Mouse (Mus musculus): Measurements from ENCODE around the gene Prex1. TPM values are rescaled to one million over a fixed set of nuclear protein-coding genes. Genes with fewer than 3 reads are reported as not detected.

Prex1 gene
- 99.4 to 124 TPM (median 112 TPM) in 4 replicates for total RNA-seq (2023; ENCODE audit: inconsistent age)

GRCm38 (mm10) chr2:166713690-166714426 lies at the start of gene Prex1:
Gene Prex1, minus strand, starts transcription at chr2:166713832.

Other genes starting within 250 kb of the Prex1 start
- gene Trp53rkb, start 78.7 kb upstream of the Prex1 start, total RNA-seq (2023; ENCODE audit: inconsistent age) = 8.7 to 15.4 TPM (median 12.1 TPM) in 4 replicates
- gene Arfgef2, start 91.8 kb upstream of the Prex1 start, total RNA-seq (2023; ENCODE audit: inconsistent age) = 60.4 to 74.9 TPM (median 69.8 TPM) in 4 replicates
- 93.3 to 99.2 TPM (median 95.8 TPM) in 4 replicates for gene Cse1l, start 192.2 kb upstream of the Prex1 start, total RNA-seq (2023; ENCODE audit: inconsistent age)